Mouse (Mus musculus) hindbrain, embryonic 12.5 days (tissue): ENCODE data around the gene Rbms1. TPM values are rescaled to one million over a fixed set of nuclear protein-coding genes. Genes with fewer than 3 reads are reported as not detected.

ENCODE experiments used
- ATAC-seq: fragments of 200-750 bp; cut with Nextera tagmentation; 2 replicates; pipeline ENCODE4 v1.8.0; 2017; ENCODE audit warnings: moderate TSS enrichment; ENCODE audit not compliant: low FRiP score
- H3K27ac ChIP-seq: fragments of 300-500 bp; sonication (generic); 2 replicates; pipeline ENCODE4 v1.5.1; 2016; ENCODE audit warnings: mild to moderate bottlenecking
- H3K27me3 ChIP-seq: fragments of 300-500 bp; sonication (generic); 2 replicates; pipeline ENCODE4 v1.6.1; 2016; ENCODE audit warnings: mild to moderate bottlenecking
- H3K36me3 ChIP-seq: fragments of 300-500 bp; sonication (generic); 2 replicates; pipeline ENCODE4 v1.6.1; 2016; ENCODE audit warnings: mild to moderate bottlenecking
- H3K4me1 ChIP-seq: fragments of 300-500 bp; sonication (generic); 2 replicates; pipeline ENCODE4 v1.6.1; 2016
- H3K4me2 ChIP-seq: fragments of 300-500 bp; sonication (generic); replicated peaks from 2 replicates; pipeline ENCODE4 v1.6.1; 2016; ENCODE audit warnings: mild to moderate bottlenecking
- H3K4me3 ChIP-seq: fragments of 300-500 bp; sonication (generic); 2 replicates; pipeline ENCODE4 v1.5.1; 2016; ENCODE audit warnings: mild to moderate bottlenecking
- H3K9ac ChIP-seq: fragments of 300-500 bp; sonication (generic); 2 replicates; pipeline ENCODE4 v1.6.1; 2016; ENCODE audit warnings: mild to moderate bottlenecking, moderate library complexity
- H3K9me3 ChIP-seq: fragments of 300-500 bp; sonication (generic); replicated peaks from 2 replicates; pipeline ENCODE4 v1.6.1; 2016; ENCODE audit warnings: mild to moderate bottlenecking
- WGBS: fragments of 180-500 bp; shearing (Covaris S2); methylation state at CpG from one replicate; pipeline ENCODE4 v1.1.7; 2016; 5-methylcytosine and 5-hydroxymethylcytosine counted together
- polyA plus RNA-seq: library from polyadenylated mRNA; unstranded; fragments of >200 nt; fragmentation: Nextera tagmentation; extraction: Ambion mirVana; gene quantifications from 2 replicates; pipeline ENCODE4 v1.2.1, GENCODE M21; 2016

The Rbms1 gene
- polyA plus RNA-seq, 1 experiment from 2014 or later, result 74.1 TPM

DNA sequence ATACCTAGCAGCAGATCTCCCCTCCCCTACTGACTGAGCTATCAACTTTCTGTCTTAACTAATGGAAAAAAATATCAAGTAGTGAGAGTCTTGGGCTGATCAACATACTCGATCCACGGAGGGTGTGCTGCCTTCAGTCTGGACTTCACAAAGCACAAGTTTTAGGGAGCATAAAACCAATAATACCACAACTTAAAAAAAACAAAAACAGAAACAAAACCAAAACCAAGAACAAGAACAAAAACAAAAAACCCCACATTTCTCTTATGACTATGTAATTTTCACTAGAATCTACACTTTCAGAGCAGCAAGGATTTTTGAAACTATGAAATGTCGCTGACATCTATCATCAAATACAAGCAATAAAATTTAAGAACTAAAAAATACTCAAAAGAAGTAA, 212.4 kb downstream of the Rbms1 start:
- no peak overlapping the region for H3K27ac ChIP-seq
- ATAC-seq, result no peak
- WGBS, result 88% methylated on average over 3 of the region's 3 CpGs
- no peak overlapping the region for H3K4me2 ChIP-seq
- H3K9ac ChIP-seq, result no peak overlapping the region
- H3K27me3 ChIP-seq, result no peaks in the 10 kb centered on the region
- no peak overlapping the region for H3K4me3 ChIP-seq
- peaks cover 8% of the 10 kb centered on the region for H3K36me3 ChIP-seq
- H3K9me3 ChIP-seq, result no peaks in the 10 kb centered on the region
- no peaks in the 10 kb centered on the region for H3K4me1 ChIP-seq

- no peak for ATAC-seq
- Histone ChIP-seq H3K4me3 (no peak overlapping the region), H3K27ac (no peak overlapping the region), H3K4me2 (no peak overlapping the region), H3K27me3 (no peaks in the 10 kb centered on the region), H3K9ac (no peak overlapping the region), H3K9me3 (no peaks in the 10 kb centered on the region), H3K4me1 (no peaks in the 10 kb centered on the region), H3K36me3 (no peaks in the 10 kb centered on the region)
- WGBS, result 95% methylated on average over 1 of the region's 1 CpGs
Measured at GRCm38 (mm10) chr2:60748585-60748984, 214.4 kb downstream of the Rbms1 start.

- H3K9me3 ChIP-seq, result no peaks in the 10 kb centered on the region
- no peak overlapping the region for H3K9ac ChIP-seq
- H3K4me2 ChIP-seq, result no peak overlapping the region
- no peak overlapping the region for H3K4me3 ChIP-seq
- H3K36me3 ChIP-seq, result no peaks in the 10 kb centered on the region
- ATAC-seq, result no peak
- 66% methylated on average over 3 of the region's 3 CpGs for WGBS
- H3K27ac ChIP-seq, result no peak overlapping the region
- H3K27me3 ChIP-seq, result no peaks in the 10 kb centered on the region
- H3K4me1 ChIP-seq, result no peaks in the 10 kb centered on the region
Measured at GRCm38 (mm10) chr2:60747590-60747989, 215.4 kb downstream of the Rbms1 start.

- WGBS, result 67% methylated on average over 3 of the region's 3 CpGs
- Histone ChIP-seq H3K27ac (no peak overlapping the region), H3K27me3 (no peaks in the 10 kb centered on the region), H3K9me3 (no peaks in the 10 kb centered on the region), H3K9ac (no peak overlapping the region), H3K4me2 (no peak overlapping the region), H3K36me3 (no peaks in the 10 kb centered on the region), H3K4me1 (no peaks in the 10 kb centered on the region), H3K4me3 (no peak overlapping the region)
- no peak for ATAC-seq
Measured at GRCm38 (mm10) chr2:60744674-60745073, 218.3 kb downstream of the Rbms1 start.

- H3K27me3 ChIP-seq, result no peaks in the 10 kb centered on the region
- no peak overlapping the region for H3K27ac ChIP-seq
- ATAC-seq, result no peak
- H3K36me3 ChIP-seq, result no peaks in the 10 kb centered on the region
- WGBS, result 80% methylated on average over 10 of the region's 10 CpGs
- no peaks in the 10 kb centered on the region for H3K9me3 ChIP-seq
- H3K4me3 ChIP-seq, result no peak overlapping the region
- H3K9ac ChIP-seq, result no peak overlapping the region
- H3K4me1 ChIP-seq, result no peaks in the 10 kb centered on the region
- H3K4me2 ChIP-seq, result no peak overlapping the region
Measured at GRCm38 (mm10) chr2:60739389-60740137, 223.4 kb downstream of the Rbms1 start.

- no peaks in the 10 kb centered on the region for H3K27me3 ChIP-seq
- ATAC-seq, result no peak
- H3K27ac ChIP-seq, result no peak overlapping the region
- no peaks in the 10 kb centered on the region for H3K4me1 ChIP-seq
- H3K4me2 ChIP-seq, result no peak overlapping the region
- 60% methylated on average over 6 of the region's 6 CpGs for WGBS
- no peak overlapping the region for H3K4me3 ChIP-seq
- no peaks in the 10 kb centered on the region for H3K9me3 ChIP-seq
- no peaks in the 10 kb centered on the region for H3K36me3 ChIP-seq
- H3K9ac ChIP-seq, result no peak overlapping the region
Measured at GRCm38 (mm10) chr2:60730929-60731328, 232.1 kb downstream of the Rbms1 start.

- Histone ChIP-seq H3K4me2 (no peak overlapping the region), H3K27me3 (no peaks in the 10 kb centered on the region), H3K9ac (no peak overlapping the region), H3K27ac (no peak overlapping the region), H3K4me1 (no peaks in the 10 kb centered on the region), H3K4me3 (no peak overlapping the region), H3K36me3 (no peaks in the 10 kb centered on the region), H3K9me3 (no peaks in the 10 kb centered on the region)
- no peak for ATAC-seq
- WGBS, result 7% methylated on average over 3 of the region's 3 CpGs
Measured at GRCm38 (mm10) chr2:60730024-60730423, 233.0 kb downstream of the Rbms1 start.

DNA sequence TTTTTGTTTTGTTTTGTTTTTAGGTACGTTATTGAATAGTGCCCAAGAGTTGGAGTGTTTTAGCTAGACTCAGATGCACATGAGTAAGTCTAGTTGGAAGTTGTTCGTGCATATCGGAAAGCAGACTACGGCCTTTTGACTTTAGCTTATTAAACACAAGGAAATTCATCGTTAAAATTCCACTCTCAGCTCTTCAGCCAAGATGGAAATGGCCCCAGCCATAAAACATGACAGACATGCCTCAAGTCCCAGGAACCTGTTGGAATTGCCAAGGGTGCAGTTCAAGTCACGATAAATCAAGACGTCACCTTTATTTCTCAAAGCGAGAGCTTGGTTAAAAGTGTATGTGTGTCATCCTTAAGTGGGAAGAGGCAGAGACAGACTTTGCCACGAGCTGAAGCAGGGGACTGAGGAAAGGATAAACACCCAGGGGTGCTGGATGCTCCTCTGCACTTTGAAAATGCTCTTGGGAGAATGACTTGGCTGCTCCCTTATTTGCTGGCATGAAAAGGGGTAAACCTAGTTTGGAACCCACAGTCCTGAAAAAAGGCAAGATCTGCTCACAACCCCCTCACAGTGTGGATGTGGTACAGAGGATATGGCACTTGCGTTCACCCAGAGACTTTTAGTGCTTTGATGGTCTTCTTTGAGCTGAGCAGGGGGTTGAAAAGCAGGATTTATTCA, 233.9 kb downstream of the Rbms1 start:
- Histone ChIP-seq H3K9ac (no peak overlapping the region), H3K36me3 (no peaks in the 10 kb centered on the region), H3K4me2 (no peak overlapping the region), H3K9me3 (no peaks in the 10 kb centered on the region), H3K27ac (no peak overlapping the region), H3K4me3 (no peak overlapping the region), H3K4me1 (no peaks in the 10 kb centered on the region), H3K27me3 (no peaks in the 10 kb centered on the region)
- no peak for ATAC-seq
- 80% methylated on average over 10 of the region's 10 CpGs for WGBS

GRCm38 (mm10) chr2:60724660-60725059, 238.3 kb downstream of the Rbms1 start:
- H3K4me1 ChIP-seq, result no peaks in the 10 kb centered on the region
- H3K36me3 ChIP-seq, result no peaks in the 10 kb centered on the region
- no peaks in the 10 kb centered on the region for H3K9me3 ChIP-seq
- no peak overlapping the region for H3K27ac ChIP-seq
- ATAC-seq, result no peak
- WGBS, result 80% methylated on average over 2 of the region's 2 CpGs
- H3K27me3 ChIP-seq, result no peaks in the 10 kb centered on the region
- H3K9ac ChIP-seq, result no peak overlapping the region
- H3K4me2 ChIP-seq, result no peak overlapping the region
- no peak overlapping the region for H3K4me3 ChIP-seq

DNA sequence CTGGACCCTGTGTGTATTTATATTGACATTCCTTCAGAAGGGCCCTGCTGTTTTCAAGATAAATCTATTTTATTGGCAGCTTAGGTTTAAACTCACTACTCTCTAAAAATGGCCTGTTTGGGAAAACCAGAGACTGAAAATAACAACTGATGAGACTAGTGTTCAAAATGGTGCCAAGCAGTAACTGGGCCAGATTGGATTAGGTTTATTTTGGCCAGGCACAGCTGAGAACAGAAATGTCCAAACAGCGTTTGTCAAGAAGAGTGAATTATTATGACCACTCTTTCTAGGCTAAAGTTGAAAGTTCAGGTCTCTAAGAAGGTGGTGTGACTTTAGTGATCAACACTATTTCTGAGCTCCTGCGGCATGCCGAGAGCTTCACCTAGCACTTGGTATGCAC, 240.0 kb downstream of the Rbms1 start:
- Histone ChIP-seq H3K9ac (no peak overlapping the region), H3K27me3 (no peaks in the 10 kb centered on the region), H3K9me3 (no peaks in the 10 kb centered on the region), H3K4me3 (no peak overlapping the region), H3K4me2 (no peak overlapping the region), H3K4me1 (no peaks in the 10 kb centered on the region), H3K36me3 (no peaks in the 10 kb centered on the region), H3K27ac (no peak overlapping the region)
- no peak for ATAC-seq
- WGBS, result 92% methylated on average over 3 of the region's 3 CpGs

GRCm38 (mm10) chr2:60722514-60722913, 240.5 kb downstream of the Rbms1 start, which contains the start of gene Itgb6:
Itgb6 (minus strand) TSS chr2:60722643.
- no peaks in the 10 kb centered on the region for H3K4me1 ChIP-seq
- no peaks in the 10 kb centered on the region for H3K9me3 ChIP-seq
- ATAC-seq, result no peak
- whole genome bisulfite sequencing, result 71% methylated on average over 14 of the region's 14 CpGs
- no peak within 1 kb of the TSS for H3K4me2 ChIP-seq
- H3K9ac ChIP-seq, result no peak within 1 kb of the TSS
- H3K27me3 ChIP-seq, result no peaks in the 10 kb centered on the region
- H3K27ac ChIP-seq, result 0 out of 2 replicates have a peak within 1 kb of the TSS, but pooled peaks have one; percentile 18
- no peak within 1 kb of the TSS for H3K4me3 ChIP-seq
- H3K36me3 ChIP-seq, result no peaks in the 10 kb centered on the region

GRCm38 (mm10) chr2:60720906-60721305, 242.1 kb downstream of the Rbms1 start:
- no peak overlapping the region for H3K4me2 ChIP-seq
- no peaks in the 10 kb centered on the region for H3K36me3 ChIP-seq
- H3K27ac ChIP-seq, result no peak overlapping the region
- 28% methylated on average over 5 of the region's 5 CpGs for WGBS
- no peak overlapping the region for H3K4me3 ChIP-seq
- no peaks in the 10 kb centered on the region for H3K4me1 ChIP-seq
- no peaks in the 10 kb centered on the region for H3K9me3 ChIP-seq
- H3K9ac ChIP-seq, result no peak overlapping the region
- H3K27me3 ChIP-seq, result no peaks in the 10 kb centered on the region
- ATAC-seq, result no peak

DNA sequence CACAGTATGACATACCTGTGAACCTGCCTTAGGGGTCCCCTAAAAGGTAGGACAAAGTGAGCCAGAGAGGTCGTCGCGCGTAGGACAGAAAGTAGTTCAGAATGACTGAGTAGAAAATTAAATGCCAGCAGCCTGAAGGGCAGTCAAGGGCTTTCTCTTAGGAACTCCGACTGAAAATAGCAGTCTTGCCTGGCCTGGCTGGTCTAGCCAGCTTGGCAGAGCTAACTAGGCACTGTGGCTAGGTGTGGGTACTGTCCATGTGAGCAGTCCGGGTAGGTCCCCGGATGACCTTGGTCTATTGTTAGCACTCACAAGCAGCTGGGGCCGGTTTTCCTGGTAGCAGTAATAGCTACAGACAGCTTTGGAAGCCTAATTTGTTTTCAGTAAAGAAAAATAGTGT, 242.8 kb downstream of the Rbms1 start:
- Histone ChIP-seq H3K27me3 (no peaks in the 10 kb centered on the region), H3K9me3 (no peaks in the 10 kb centered on the region), H3K4me3 (no peak overlapping the region), H3K36me3 (no peaks in the 10 kb centered on the region), H3K4me2 (no peak overlapping the region), H3K4me1 (peaks cover 7% of the 10 kb centered on the region), H3K27ac (no peak overlapping the region), H3K9ac (no peak overlapping the region)
- WGBS, result 81% methylated on average over 8 of the region's 8 CpGs
- ATAC-seq, result no peak
